ENCODE assay signal across 18 mouse cellular contexts in genomic region chr6:124449668-124450383, GRCm38 (mm10). TPM values are rescaled to one million over a fixed set of nuclear protein-coding genes. Genes with fewer than 3 reads are reported as not detected.
DNase-seq lines count a peak whose midpoint lies in the region; TF ChIP-seq lines count a peak whose summit lies in the region.
"Had no signal": no experiment of that assay in that cellular context is flagged by ENCODE, and none has a peak within 500 bp of the region (broad histone marks: within the 10 kb centered on the region; RNA-seq: fewer than 3 reads in every experiment).

No protein-coding gene starts in this region.

- H3K36me3 ChIP-seq in ES-E14 (ENCODE audit: control insufficient read depth, insufficient read depth, low read length, poor library complexity, severe bottlenecking), result no peaks in the 10 kb centered on the region
- H3K36me3 ChIP-seq: embryonic facial prominence, embryonic 10.5 days; heart, embryonic 13.5 days had no signal

- H3K4me1 ChIP-seq in ES-E14 (ENCODE audit: control insufficient read depth in 2 of 2, insufficient read depth in 2 of 2, low read length in 2 of 2, poor library complexity in 1 of 2), result peaks cover 5 to 12% of the 10 kb centered on the region in 2 experiments
- H3K4me1 ChIP-seq in brown adipose tissue, adult 24 weeks (ENCODE audit: control insufficient read depth, insufficient read depth, insufficient read length, low read length), result peaks cover 4% of the 10 kb centered on the region
- H3K4me1 ChIP-seq: heart, embryonic 13.5 days; hindbrain, embryonic 12.5 days had no signal

- H3K9me3 ChIP-seq in ES-E14 (ENCODE audit: control insufficient read depth, insufficient read depth, low read depth, low read length), result no peaks in the 10 kb centered on the region
- H3K9me3 ChIP-seq: embryonic facial prominence, embryonic 10.5 days; heart, embryonic 13.5 days; hindbrain, embryonic 12.5 days had no signal

- peak; percentile 77 for DNase-seq in heart, adult 11 months
- DNase-seq in heart, postnatal 36 days, result no peak
- DNase-seq in ES-E14 (ENCODE audit: low read depth, low spot score), result no peak
- DNase-seq in layer of hippocampus, adult 18-20 months (ENCODE audit: low spot score in 2 of 2), result no peak
- no peak for DNase-seq in left cerebral cortex, adult 8-10 months (ENCODE audit: low spot score in 2 of 2)
- no peak for DNase-seq in embryo, embryonic 11 days
- DNase-seq: adrenal gland, postnatal 10 days; cerebellum, adult 11-12 months; cerebellum, postnatal 25 days; gastrocnemius, adult 2 months; gastrocnemius, postnatal 25 days; heart, postnatal 4 days; kidney, adult 11 months had no signal

- no peak overlapping the region; the same call in 1 of the 2 replicates for H3K27ac ChIP-seq in ES-E14 (ENCODE audit: insufficient read depth, low read depth, low read length, poor library complexity, severe bottlenecking)
- peak overlapping the region; percentile 79 for H3K27ac ChIP-seq in brown adipose tissue, adult 24 weeks (replicated peaks; ENCODE audit: low read depth, low read length)
- H3K27ac ChIP-seq: embryonic facial prominence, embryonic 10.5 days; gastrocnemius, adult 2 months; heart, embryonic 13.5 days; hindbrain, embryonic 12.5 days had no signal

- H3K9ac ChIP-seq in ES-E14 (ENCODE audit: insufficient read depth, low read depth, low read length, poor library complexity, severe bottlenecking), result peak overlapping the region; percentile 66; the same call in 1 of the 2 replicates
- H3K9ac ChIP-seq: heart, embryonic 13.5 days; hindbrain, embryonic 12.5 days had no signal

- intact Hi-C loops in heart, postnatal 36 days (cut with DNase I), result no loop called here

- in situ Hi-C loops in ES-E14 (cut with MboI; ENCODE audit: low sequenced_read_pairs in 2 of 2, unreplicated experiment in 2 of 2), result no loop called here

- peak overlapping the region; percentile 23 to 43; a peak in 3 of 4 replicates for H3K4me3 ChIP-seq in ES-E14 (ENCODE audit: insufficient read depth in 1 of 2, low read depth in 1 of 2, low read length in 2 of 2, poor library complexity in 1 of 2, severe bottlenecking in 1 of 2)
- H3K4me3 ChIP-seq in brown adipose tissue, adult 24 weeks (ENCODE audit: insufficient read depth, low read depth, low read length), result no peak overlapping the region
- H3K4me3 ChIP-seq: embryonic facial prominence, embryonic 10.5 days; gastrocnemius, adult 2 months; heart, embryonic 13.5 days; hindbrain, embryonic 12.5 days had no signal

TF ChIP-seq in ES-E14, 5 proteins besides CTCF, POLR2A, EP300 and RAD21:
- TF ChIP-seq ZNF384 (IDR thresholded peaks at IDR 0.05; ENCODE audit: low read depth, low read length) (no peak), CHD2 (IDR thresholded peaks at IDR 0.05; ENCODE audit: low read depth, low read length) (no peak), MAFK (IDR thresholded peaks at IDR 0.05; ENCODE audit: insufficient read depth, low read depth, low read length) (no peak), HCFC1 (IDR thresholded peaks at IDR 0.05; ENCODE audit: borderline replicate concordance, insufficient read depth, low read length) (no peak), ZC3H11A (IDR thresholded peaks at IDR 0.05; ENCODE audit: borderline replicate concordance, low read depth, low read length) (no peak)

RNA-seq across cellular contexts. Expression of gene Clstn3, which starts 14.8 kb away (rescaled TPM):
- 1 to 10 TPM in 1 of 2 experiments, under 1 TPM in 1; 0.73 to 2.1 TPM for total RNA-seq in heart, postnatal 36 days (2021)
- 37.0 and 79.2 TPM in 2 replicates for total RNA-seq in ES-E14 (2012; rRNA removed)
- polyA plus RNA-seq in brown adipose tissue, adult 24 weeks (2012; ENCODE audit: insufficient read depth, insufficient read length, missing spikeins), result 269 and 304 TPM in 2 replicates
- total RNA-seq in layer of hippocampus, adult 18-20 months (2021), result 100 to 1,000 TPM; 269 to 293 TPM
- total RNA-seq in left cerebral cortex, adult 8-10 months (2022), result 100 to 1,000 TPM; 331 to 359 (median 336) TPM
- polyA plus RNA-seq: inflammation-experienced regulatory T-cells, adult 6 months had no signal

RNA-seq across cellular contexts. Expression of gene Pex5, which starts 35.0 kb away (rescaled TPM):
- 10 to 100 TPM; 26.9 to 28.7 TPM for total RNA-seq in heart, postnatal 36 days (2021)
- total RNA-seq in ES-E14 (2012; rRNA removed), result 34.4 and 35.7 TPM in 2 replicates
- polyA plus RNA-seq in brown adipose tissue, adult 24 weeks (2012; ENCODE audit: insufficient read depth, insufficient read length, missing spikeins), result 52.7 and 53.9 TPM in 2 replicates
- total RNA-seq in layer of hippocampus, adult 18-20 months (2021), result 10 to 100 TPM; 54.2 to 57.3 TPM
- total RNA-seq in left cerebral cortex, adult 8-10 months (2022), result 10 to 100 TPM; 53.0 to 56.3 (median 53.8) TPM

RNA-seq across cellular contexts. Expression of gene C1rl, which starts 43.1 kb away (rescaled TPM):
- 1 to 10 TPM; 1.2 TPM for total RNA-seq in heart, postnatal 36 days (2021)
- total RNA-seq in ES-E14 (2012; rRNA removed), result 1.0 and 2.2 TPM in 2 replicates
- polyA plus RNA-seq in brown adipose tissue, adult 24 weeks (2012; ENCODE audit: insufficient read depth, insufficient read length, missing spikeins), result 15.6 and 18.9 TPM in 2 replicates
- under 1 TPM; 0.22 to 0.38 TPM for total RNA-seq in layer of hippocampus, adult 18-20 months (2021)
- total RNA-seq in left cerebral cortex, adult 8-10 months (2022), result under 1 TPM; 0.19 to 0.49 (median 0.45) TPM
- polyA plus RNA-seq: inflammation-experienced regulatory T-cells, adult 6 months had no signal

Comparison
In these comparisons a context has a peak if more than half of its experiments do, and no peak if none do; other contexts are left out.
1. RNA of gene Clstn3, which starts 14.8 kb away (total RNA-seq): 331 to 359 TPM in left cerebral cortex, adult 8-10 months, 269 to 293 TPM in layer of hippocampus, adult 18-20 months and 37.0 to 79.2 TPM in ES-E14; 0.73 to 2.1 TPM in heart, postnatal 36 days; every median in the first group is over 10 times any median in the second.